Mouse (Mus musculus): ENCODE results near the gene Pan2. TPM values are rescaled to one million over a fixed set of nuclear protein-coding genes. Genes with fewer than 3 reads are reported as not detected.

Pan2 gene
- total and polyA plus RNA-seq, 3 experiments = 10.6 to 18.5 (median 11.0) TPM

- TF ChIP-seq MEF2A (IDR thresholded peaks at IDR 0.05; ENCODE audit: borderline replicate concordance, low read depth, low read length) = peak; percentile 66; the same call in 1 of the 2 replicates
- TF ChIP-seq CHD1 (IDR thresholded peaks at IDR 0.05; ENCODE audit: low read depth, low read length) = no peak
- peak; percentile 52 for TF ChIP-seq HCFC1 (IDR thresholded peaks at IDR 0.05; ENCODE audit: low read depth, low read length)
- 0 out of 2 replicates have a peak, but pooled peaks have one; percentile 44 for TF ChIP-seq UBTF (IDR thresholded peaks at IDR 0.05; ENCODE audit: low read depth, low read length)
- no peak for TF ChIP-seq JUND (conservative IDR thresholded peaks at IDR 0.05; ENCODE audit: low read depth, low read length)
- peak; percentile 81 for TF ChIP-seq ELF1 (IDR thresholded peaks at IDR 0.05; ENCODE audit: low read depth, low read length)
- TF ChIP-seq POLR2A (IDR thresholded peaks at IDR 0.05; ENCODE audit: low read depth, low read length) = peak; percentile 91
Measured at GRCm38 (mm10) chr10:128270287-128270841, 32.8 kb upstream of the Pan2 start, which contains the start of gene Stat2 (continued).

- no peaks in the 10 kb centered on the region for H3K9me3 ChIP-seq (replicated peaks; ENCODE audit: low read length)
- H3K4me3 ChIP-seq (replicated peaks in 1 of 3; ENCODE audit: low read depth in 2 of 3, low read length in 2 of 3, poor library complexity in 1 of 3) = peak overlapping the region; percentile 74 to 89 (median 88)
- peaks cover 3% of the 10 kb centered on the region for H3K79me2 ChIP-seq (replicated peaks; ENCODE audit: control insufficient read depth, extremely low read depth, insufficient read depth, poor library complexity, severe bottlenecking)
- peaks cover 5 to 21% of the 10 kb centered on the region in 2 experiments; a peak in 2 of 4 replicates for H3K4me1 ChIP-seq (ENCODE audit: control insufficient read depth in 1 of 2, insufficient read depth in 2 of 2)
- H3K27me3 ChIP-seq (replicated peaks) = no peaks in the 10 kb centered on the region
- H3K27ac ChIP-seq (ENCODE audit: insufficient read depth, low read depth) = no peak overlapping the region
- TF ChIP-seq CTCF (conservative IDR thresholded peaks at IDR 0.05 in 1 of 2, IDR thresholded peaks at IDR 0.05 in 1 of 2; ENCODE audit: low read depth in 2 of 2, low read length in 2 of 2) = 0 out of 4 replicates have a peak, but pooled peaks of 1 of the 2 experiments have one; percentile 10
- no peak for TF ChIP-seq PAX5 (IDR thresholded peaks at IDR 0.05; ENCODE audit: low read length)
- in situ Hi-C loops (cut with MboI; ENCODE audit: low pct_ligation_motif_present, low pct_unique_long_range_greater_than_20kb, low sequenced_read_pairs) (no loop called here), dilution Hi-C loops (cut with MboI; ENCODE audit: extremely low pct_ligation_motif_present, extremely low pct_unique_long_range_greater_than_20kb, low sequenced_read_pairs) (no loop called here)
- peak; percentile 34 for DNase-seq (ENCODE audit: extremely low read depth)
- H3K9ac ChIP-seq (ENCODE audit: insufficient read depth, low read depth) = peak overlapping the region; percentile 48
- peak overlapping the region; percentile 19 for H3K4me2 ChIP-seq (ENCODE audit: insufficient read depth, low read depth, poor library complexity, severe bottlenecking)
- peaks cover 0 to 15% of the 10 kb centered on the region in 2 experiments for H3K36me3 ChIP-seq (replicated peaks in 1 of 2; ENCODE audit: control insufficient read depth in 1 of 2, insufficient read depth in 1 of 2, low read length in 1 of 2)
Measured at GRCm38 (mm10) chr10:128270866-128271265, 32.3 kb upstream of the Pan2 start.

GRCm38 (mm10) chr10:128271883-128272282, 31.3 kb upstream of the Pan2 start:
- TF ChIP-seq ZNF384 (IDR thresholded peaks at IDR 0.05; ENCODE audit: low read depth, low read length) (no peak), RAD21 (IDR thresholded peaks at IDR 0.05; ENCODE audit: low read depth, low read length) (peak; percentile 22), USF1 (IDR thresholded peaks at IDR 0.05; ENCODE audit: low read depth, low read length) (peak; percentile 39; the same call in 1 of the 2 replicates), CTCF (conservative IDR thresholded peaks at IDR 0.05 in 1 of 2, IDR thresholded peaks at IDR 0.05 in 1 of 2; ENCODE audit: low read depth in 2 of 2, low read length in 2 of 2) (peak in 1 of 2 experiments; percentile 48; a peak in 2 of 4 replicates), TCF12 (IDR thresholded peaks at IDR 0.05; ENCODE audit: low read depth, low read length) (no peak), MAFK (IDR thresholded peaks at IDR 0.05; ENCODE audit: insufficient replicate concordance, low read length) (no peak), USF2 (conservative IDR thresholded peaks at IDR 0.05; ENCODE audit: low read depth, low read length) (peak; percentile 22; the same call in 1 of the 2 replicates)
- in situ Hi-C loops (cut with MboI; ENCODE audit: low pct_ligation_motif_present, low pct_unique_long_range_greater_than_20kb, low sequenced_read_pairs) = no loop called here
- Histone ChIP-seq H3K79me2 (replicated peaks; ENCODE audit: control insufficient read depth, extremely low read depth, insufficient read depth, poor library complexity, severe bottlenecking) (peaks cover 3% of the 10 kb centered on the region), H3K9me3 (replicated peaks; ENCODE audit: low read length) (no peaks in the 10 kb centered on the region), H3K27me3 (replicated peaks) (no peaks in the 10 kb centered on the region), H3K27ac (ENCODE audit: insufficient read depth, low read depth) (no peak overlapping the region), H3K9ac (ENCODE audit: insufficient read depth, low read depth) (no peak overlapping the region), H3K4me1 (ENCODE audit: control insufficient read depth in 1 of 2, insufficient read depth in 2 of 2) (peaks cover 5 to 21% of the 10 kb centered on the region in 2 experiments; a peak in 2 of 4 replicates), H3K36me3 (replicated peaks in 1 of 2; ENCODE audit: control insufficient read depth in 1 of 2, insufficient read depth in 1 of 2, low read length in 1 of 2) (peaks cover 4 to 24% of the 10 kb centered on the region in 2 experiments), H3K4me3 (replicated peaks in 1 of 3; ENCODE audit: low read depth in 2 of 3, low read length in 2 of 3, poor library complexity in 1 of 3) (no peak overlapping the region), H3K4me2 (ENCODE audit: insufficient read depth, low read depth, poor library complexity, severe bottlenecking) (no peak overlapping the region)
- DNase-seq (ENCODE audit: extremely low read depth) = no peak
- dilution Hi-C loops (cut with MboI; ENCODE audit: extremely low pct_ligation_motif_present, extremely low pct_unique_long_range_greater_than_20kb, low sequenced_read_pairs) = no loop called here

Measured in CH12.LX (cell line).